Mouse (Mus musculus) hindbrain, embryonic 11.5 days (tissue): ENCODE results near the gene Tomm7. TPM values are rescaled to one million over a fixed set of nuclear protein-coding genes. Genes with fewer than 3 reads are reported as not detected.

Experiments used
- ATAC-seq: fragments of 200-750 bp; cut with Nextera tagmentation; 2 replicates; pipeline ENCODE4 v1.8.0; 2017; ENCODE audit warnings: mild to moderate bottlenecking, moderate TSS enrichment, moderate library complexity; ENCODE audit not compliant: low FRiP score
- DNase-seq: peaks from one replicate; pipeline ENCODE4 v3.0.0-alpha.2; 2015; ENCODE audit warnings: low spot score
- H3K27ac ChIP-seq: fragments of 300-500 bp; sonication (generic); 2 replicates; pipeline ENCODE4 v1.5.1; 2014; ENCODE audit warnings: mild to moderate bottlenecking, low read depth, low read length
- H3K27me3 ChIP-seq: fragments of 300-500 bp; sonication (generic); 2 replicates; pipeline ENCODE4 v1.6.1; 2014; ENCODE audit warnings: mild to moderate bottlenecking, low read length, moderate library complexity, mixed read lengths; ENCODE audit not compliant: control insufficient read depth, insufficient read depth
- H3K36me3 ChIP-seq: fragments of 300-500 bp; sonication (generic); 2 replicates; pipeline ENCODE4 v1.6.1; 2014; ENCODE audit warnings: mild to moderate bottlenecking, low read length, moderate library complexity, mixed read lengths; ENCODE audit not compliant: control insufficient read depth, insufficient read depth
- H3K4me1 ChIP-seq: fragments of 300-500 bp; sonication (generic); replicated peaks from 2 replicates; pipeline ENCODE4 v1.6.1; 2014; ENCODE audit warnings: low read length, mixed read lengths; ENCODE audit not compliant: control insufficient read depth, insufficient read depth
- H3K4me2 ChIP-seq: fragments of 300-500 bp; sonication (generic); replicated peaks from 2 replicates; pipeline ENCODE4 v1.6.1; 2014; ENCODE audit warnings: mild to moderate bottlenecking, low read depth, low read length
- H3K4me3 ChIP-seq: fragments of 300-500 bp; sonication (generic); 2 replicates; pipeline ENCODE4 v1.5.1; 2014; ENCODE audit warnings: low read depth, low read length
- H3K9ac ChIP-seq: fragments of 300-500 bp; sonication (generic); 2 replicates; pipeline ENCODE4 v1.6.1; 2014; ENCODE audit warnings: low read depth, low read length
- H3K9me3 ChIP-seq: fragments of 300-500 bp; sonication (generic); 2 replicates; pipeline ENCODE4 v1.6.1; 2016; ENCODE audit warnings: low read length; ENCODE audit not compliant: control insufficient read depth
- WGBS: fragments of 180-500 bp; shearing (Covaris S2); extraction: QIAGEN DNeasy Blood & Tissue Kit; methylation state at CpG from one replicate; pipeline ENCODE4 v1.1.7; 2014; 5-methylcytosine and 5-hydroxymethylcytosine counted together
- polyA plus RNA-seq: library from polyadenylated mRNA; unstranded; fragments of >200 nt; fragmentation: Nextera tagmentation; extraction: Ambion mirVana; gene quantifications from 2 replicates; pipeline ENCODE4 v1.2.1, GENCODE M21; 2014

Gene Tomm7
- polyA plus RNA-seq, 1 experiment from 2014 or later: 107 TPM

DNA sequence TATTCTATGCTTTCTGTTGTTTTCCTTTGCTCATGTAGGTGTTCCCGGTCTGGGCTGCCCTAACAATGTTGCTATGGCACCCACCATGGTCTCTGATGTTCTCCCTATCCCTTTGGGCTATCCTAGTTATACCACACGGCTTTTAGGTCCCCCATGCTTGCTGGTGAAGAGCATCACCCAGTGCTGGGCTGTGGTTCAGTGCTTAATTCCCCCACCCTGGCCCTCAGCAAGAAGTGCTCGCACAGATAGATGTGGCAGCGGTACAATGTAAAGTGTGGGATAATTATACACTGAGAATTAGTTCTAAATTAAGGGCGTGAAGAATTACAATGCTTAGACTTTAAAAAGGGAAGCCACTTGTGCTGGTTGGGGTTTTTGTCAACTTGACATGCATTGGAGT is 22.0 kb upstream of the Tomm7 start:
- no peak for ATAC-seq
- Histone ChIP-seq H3K27ac (no peak overlapping the region), H3K9me3 (no peaks in the 10 kb centered on the region), H3K4me1 (no peaks in the 10 kb centered on the region), H3K36me3 (no peaks in the 10 kb centered on the region), H3K4me3 (no peak overlapping the region), H3K4me2 (no peak overlapping the region), H3K27me3 (no peaks in the 10 kb centered on the region), H3K9ac (no peak overlapping the region)
- no peak for DNase-seq
- WGBS: 84% methylated on average over 5 of the region's 5 CpGs

- H3K4me1 ChIP-seq: no peaks in the 10 kb centered on the region
- H3K27me3 ChIP-seq: no peaks in the 10 kb centered on the region
- WGBS: 90% methylated on average over 13 of the region's 13 CpGs
- DNase-seq (no peak), ATAC-seq (no peak)
- no peaks in the 10 kb centered on the region for H3K36me3 ChIP-seq
- no peak overlapping the region for H3K4me3 ChIP-seq
- H3K9ac ChIP-seq: no peak overlapping the region
- H3K9me3 ChIP-seq: no peaks in the 10 kb centered on the region
- H3K4me2 ChIP-seq: no peak overlapping the region
- H3K27ac ChIP-seq: no peak overlapping the region
Observed at GRCm38 (mm10) chr5:23864054-23864965, 20.3 kb upstream of the Tomm7 start.

DNA sequence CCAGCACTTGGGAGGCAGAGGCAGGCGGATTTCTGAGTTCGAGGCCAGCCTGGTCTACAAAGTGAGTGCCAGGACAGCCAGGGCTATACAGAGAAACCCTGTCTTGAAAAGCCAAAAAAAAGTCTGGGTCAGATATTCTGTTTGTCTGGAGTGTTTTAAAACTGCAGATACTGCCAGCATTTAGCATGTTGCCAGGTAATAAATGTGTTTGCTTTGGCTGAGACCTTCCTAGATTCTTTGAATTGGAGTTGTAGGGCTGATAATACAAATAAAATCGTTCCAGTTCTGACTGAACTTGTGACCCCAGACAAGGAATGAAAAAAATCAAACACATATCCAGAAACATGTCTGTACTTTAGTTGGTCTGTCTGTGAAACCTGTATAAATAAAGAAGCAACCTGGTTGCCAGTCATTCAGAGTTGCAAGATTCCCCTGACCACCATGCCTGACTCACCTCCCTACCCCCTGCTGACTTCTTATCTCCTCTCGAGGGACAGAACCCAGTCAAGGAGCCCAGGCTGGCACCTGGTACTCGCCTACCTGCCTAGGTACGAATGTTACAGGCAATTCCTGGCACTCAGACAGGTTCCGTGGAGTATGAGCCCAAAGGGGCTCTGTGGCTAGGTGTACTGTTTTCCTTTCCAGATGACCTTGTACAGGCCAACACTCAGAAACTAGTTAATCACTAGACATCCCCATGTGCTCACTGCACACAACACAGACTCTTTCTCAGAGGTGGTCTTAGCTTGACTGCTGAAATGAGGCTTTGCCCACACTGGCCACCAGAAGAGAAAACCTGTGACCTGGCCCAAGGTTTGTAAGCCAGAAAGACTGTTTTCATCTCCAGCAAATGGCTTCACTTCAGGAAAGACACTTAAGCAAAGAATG is 19.4 kb upstream of the Tomm7 start:
- H3K4me3 ChIP-seq: no peak overlapping the region
- H3K9ac ChIP-seq: no peak overlapping the region
- DNase-seq (no peak), ATAC-seq (no peak)
- H3K9me3 ChIP-seq: no peaks in the 10 kb centered on the region
- no peaks in the 10 kb centered on the region for H3K36me3 ChIP-seq
- no peak overlapping the region for H3K27ac ChIP-seq
- no peaks in the 10 kb centered on the region for H3K4me1 ChIP-seq
- no peaks in the 10 kb centered on the region for H3K27me3 ChIP-seq
- WGBS: 90% methylated on average over 7 of the region's 7 CpGs
- no peak overlapping the region for H3K4me2 ChIP-seq

- DNase-seq: no peak
- no peak overlapping the region for H3K9ac ChIP-seq
- H3K4me2 ChIP-seq: no peak overlapping the region
- no peak overlapping the region for H3K4me3 ChIP-seq
- 84% methylated on average over 5 of the region's 5 CpGs for WGBS
- ATAC-seq: no peak
- H3K27me3 ChIP-seq: no peaks in the 10 kb centered on the region
- no peaks in the 10 kb centered on the region for H3K9me3 ChIP-seq
- H3K4me1 ChIP-seq: no peaks in the 10 kb centered on the region
- no peak overlapping the region for H3K27ac ChIP-seq
- no peaks in the 10 kb centered on the region for H3K36me3 ChIP-seq
Observed at GRCm38 (mm10) chr5:23862291-23862690, 18.3 kb upstream of the Tomm7 start.

DNA sequence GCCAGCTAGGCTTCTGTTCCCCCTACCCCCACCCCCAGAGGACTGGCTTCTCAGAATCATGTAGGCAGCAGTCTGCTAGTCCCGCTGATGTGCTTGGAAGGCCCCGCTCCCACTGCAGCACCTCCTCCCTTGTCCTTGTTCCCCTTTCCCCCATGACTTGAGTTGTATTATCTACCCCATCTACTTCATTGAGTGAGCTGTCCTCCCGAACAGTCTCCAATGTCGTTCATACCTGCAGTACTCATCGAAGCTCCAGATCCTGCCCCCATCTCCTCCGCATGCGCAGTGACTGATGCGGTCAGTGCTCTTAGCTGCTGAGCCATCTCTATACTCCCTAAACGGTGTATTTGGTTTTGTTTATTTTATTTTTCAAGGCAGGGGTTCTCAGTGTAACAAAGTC is 17.8 kb upstream of the Tomm7 start:
- DNase-seq (no peak), ATAC-seq (no peak)
- H3K4me3 ChIP-seq: no peak overlapping the region
- no peak overlapping the region for H3K9ac ChIP-seq
- no peaks in the 10 kb centered on the region for H3K9me3 ChIP-seq
- no peaks in the 10 kb centered on the region for H3K4me1 ChIP-seq
- H3K36me3 ChIP-seq: no peaks in the 10 kb centered on the region
- H3K27ac ChIP-seq: no peak overlapping the region
- WGBS: 92% methylated on average over 9 of the region's 9 CpGs
- no peak overlapping the region for H3K4me2 ChIP-seq
- H3K27me3 ChIP-seq: no peaks in the 10 kb centered on the region

GRCm38 (mm10) chr5:23859896-23860295 is 15.9 kb upstream of the Tomm7 start:
- ATAC-seq (no peak), DNase-seq (no peak)
- Histone ChIP-seq H3K9me3 (no peaks in the 10 kb centered on the region), H3K4me2 (no peak overlapping the region), H3K9ac (no peak overlapping the region), H3K36me3 (peaks cover 5% of the 10 kb centered on the region; the same call in 1 of the 2 replicates), H3K4me3 (no peak overlapping the region), H3K4me1 (no peaks in the 10 kb centered on the region), H3K27ac (no peak overlapping the region), H3K27me3 (no peaks in the 10 kb centered on the region)
- 69% methylated on average over 5 of the region's 5 CpGs for WGBS

GRCm38 (mm10) chr5:23859087-23859718 is 15.2 kb upstream of the Tomm7 start:
- no peak for ATAC-seq

GRCm38 (mm10) chr5:23858643-23859042 is 14.7 kb upstream of the Tomm7 start:
- Histone ChIP-seq H3K9ac (no peak overlapping the region), H3K4me3 (no peak overlapping the region), H3K4me1 (no peaks in the 10 kb centered on the region), H3K9me3 (no peaks in the 10 kb centered on the region), H3K36me3 (peaks cover 6% of the 10 kb centered on the region; the same call in 1 of the 2 replicates), H3K27ac (no peak overlapping the region), H3K4me2 (no peak overlapping the region), H3K27me3 (no peaks in the 10 kb centered on the region)
- WGBS: 80% methylated on average over 7 of the region's 7 CpGs
- ATAC-seq: no peak
- no peak for DNase-seq

More at GRCm38 (mm10) chr5:23859087-23859718, 15.2 kb upstream of the Tomm7 start:
- no peak overlapping the region for H3K4me2 ChIP-seq
- H3K4me1 ChIP-seq: no peaks in the 10 kb centered on the region
- no peak overlapping the region for H3K27ac ChIP-seq
- no peak overlapping the region for H3K9ac ChIP-seq
- H3K27me3 ChIP-seq: no peaks in the 10 kb centered on the region
- WGBS: 83% methylated on average over 1 of the region's 1 CpGs
- peaks cover 6% of the 10 kb centered on the region; the same call in 1 of the 2 replicates for H3K36me3 ChIP-seq
- no peak overlapping the region for H3K4me3 ChIP-seq
- H3K9me3 ChIP-seq: no peaks in the 10 kb centered on the region
- DNase-seq: no peak
